Mouse (Mus musculus): ENCODE results near the gene Gk5. TPM values are rescaled to one million over a fixed set of nuclear protein-coding genes. Genes with fewer than 3 reads are reported as not detected.
A peak's percentile ranks its signal among the peaks of the same experiment; 100 is the strongest.
"Not testable (repeated sequence)": the region's sequence is repeated elsewhere in the genome, so short reads cannot be mapped to it uniquely, and the experiment has no call there.

Gk5 gene
- polyA plus RNA-seq, 1 experiment from 2014 or later: 2.8 TPM

DNA sequence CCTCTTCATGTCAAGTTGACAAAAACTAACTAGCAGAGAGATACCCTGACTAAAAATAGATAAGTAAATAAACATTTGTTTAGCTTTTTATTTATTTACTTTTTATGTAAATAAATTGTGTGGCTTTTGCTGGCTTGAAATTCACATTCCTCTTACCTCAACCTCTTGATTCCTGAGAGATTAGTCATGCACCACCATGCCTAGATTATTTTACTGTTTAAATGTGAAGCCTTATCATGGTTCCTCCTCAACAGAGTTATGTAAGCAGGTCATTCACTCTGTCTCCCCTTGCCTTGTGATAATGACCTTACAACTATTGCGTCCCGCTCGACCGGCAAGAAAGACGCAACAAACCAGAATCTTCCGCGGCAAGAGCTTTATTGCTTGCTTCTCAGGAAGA, 44.3 kb downstream of the Gk5 start:
- Histone ChIP-seq H3K27ac (ENCODE audit: low read length) (no peak overlapping the region), H3K4me3 (replicated peaks; ENCODE audit: low read length) (no peak overlapping the region), H3K9me3 (ENCODE audit: control insufficient read depth, low read length) (no peaks in the 10 kb centered on the region), H3K4me2 (ENCODE audit: low read length) (no peak overlapping the region), H3K4me1 (replicated peaks; ENCODE audit: control insufficient read depth, insufficient read depth, low read length) (no peaks in the 10 kb centered on the region), H3K36me3 (ENCODE audit: control insufficient read depth, insufficient read depth) (no peaks in the 10 kb centered on the region), H3K27me3 (replicated peaks; ENCODE audit: control insufficient read depth, insufficient read depth, low read length) (no peaks in the 10 kb centered on the region), H3K9ac (replicated peaks; ENCODE audit: low read depth, low read length) (no peak overlapping the region)
- WGBS: 96% methylated on average over 7 of the region's 7 CpGs
- ATAC-seq: no peak

DNA sequence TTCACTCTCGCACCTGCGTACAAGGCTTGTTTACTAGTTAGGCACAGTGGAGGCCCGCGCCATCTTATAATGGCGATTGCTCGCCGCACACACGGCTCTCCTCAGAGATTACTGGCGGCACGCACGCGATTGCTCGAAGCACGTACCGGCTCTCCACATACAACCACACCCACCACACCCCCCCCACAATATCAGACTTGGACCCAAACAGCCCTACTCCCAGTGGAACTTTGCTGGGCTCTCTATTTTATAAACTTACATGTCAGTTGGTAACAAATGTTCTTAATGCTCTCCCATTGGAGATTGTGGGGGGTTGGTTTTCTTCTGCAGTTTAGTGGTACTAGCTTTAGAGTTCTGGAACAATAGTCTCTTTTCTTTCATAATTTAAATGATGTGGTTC, 44.8 kb downstream of the Gk5 start:
- H3K9ac ChIP-seq (replicated peaks; ENCODE audit: low read depth, low read length); H3K4me3 ChIP-seq (replicated peaks; ENCODE audit: low read length); H3K4me1 ChIP-seq (replicated peaks; ENCODE audit: control insufficient read depth, insufficient read depth, low read length); ATAC-seq; H3K27me3 ChIP-seq (replicated peaks; ENCODE audit: control insufficient read depth, insufficient read depth, low read length); H3K36me3 ChIP-seq (ENCODE audit: control insufficient read depth, insufficient read depth); H3K27ac ChIP-seq (ENCODE audit: low read length); H3K9me3 ChIP-seq (ENCODE audit: control insufficient read depth, low read length); H3K4me2 ChIP-seq (ENCODE audit: low read length): not testable (repeated sequence)
- 95% methylated on average over 14 of the region's 15 CpGs for WGBS

DNA sequence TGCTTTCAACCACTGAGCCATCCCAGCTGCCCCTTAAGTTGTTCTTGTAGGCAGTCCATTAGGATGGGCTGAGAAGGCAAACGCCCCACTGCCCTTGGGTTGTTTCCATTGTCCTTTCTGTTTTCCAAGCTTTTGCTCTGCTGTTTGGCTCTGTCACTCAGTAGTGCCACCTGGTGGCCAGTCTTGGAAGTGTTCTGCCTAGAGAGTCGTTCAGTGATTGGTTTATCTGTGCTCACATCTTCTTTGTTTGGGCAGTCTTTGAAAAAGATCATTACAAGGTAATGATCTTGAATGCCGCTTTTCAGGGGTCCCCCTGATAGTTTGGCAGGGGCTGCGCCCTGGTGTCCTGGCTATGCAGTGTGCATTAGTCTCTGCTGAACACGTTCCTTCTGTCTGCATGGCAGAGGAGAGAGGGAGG, 48.0 kb downstream of the Gk5 start:
- H3K9ac ChIP-seq (replicated peaks; ENCODE audit: low read depth, low read length): no peak overlapping the region
- no peak overlapping the region for H3K4me3 ChIP-seq (replicated peaks; ENCODE audit: low read length)
- ATAC-seq: no peak

DNA sequence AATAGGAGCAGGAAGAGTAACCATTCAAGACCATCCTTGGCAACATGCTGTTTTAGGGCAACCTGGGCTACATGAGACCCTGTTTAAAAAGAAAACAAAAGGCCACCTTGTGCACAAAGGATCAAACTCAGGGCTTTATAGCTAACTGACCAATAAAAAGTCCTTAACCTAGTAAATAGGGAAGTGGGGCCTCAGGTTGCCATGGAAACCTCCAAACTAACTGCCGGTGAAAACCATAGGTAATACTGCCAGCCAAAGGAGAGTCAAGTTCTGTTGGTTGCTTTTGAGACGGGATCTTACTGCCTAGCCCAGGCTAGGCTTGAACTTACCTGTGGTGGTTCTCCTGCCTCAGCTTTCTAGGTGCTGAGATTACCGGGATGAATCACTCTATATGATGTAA, 51.4 kb downstream of the Gk5 start:
- no peak overlapping the region for H3K9ac ChIP-seq (replicated peaks; ENCODE audit: low read depth, low read length)
- H3K4me2 ChIP-seq (ENCODE audit: low read length): no peak overlapping the region
- WGBS: 57% methylated on average over 3 of the region's 3 CpGs
- H3K4me1 ChIP-seq (replicated peaks; ENCODE audit: control insufficient read depth, insufficient read depth, low read length): no peaks in the 10 kb centered on the region
- H3K9me3 ChIP-seq (ENCODE audit: control insufficient read depth, low read length): no peaks in the 10 kb centered on the region
- no peaks in the 10 kb centered on the region for H3K36me3 ChIP-seq (ENCODE audit: control insufficient read depth, insufficient read depth)
- H3K4me3 ChIP-seq (replicated peaks; ENCODE audit: low read length): no peak overlapping the region
- H3K27ac ChIP-seq (ENCODE audit: low read length): no peak overlapping the region
- H3K27me3 ChIP-seq (replicated peaks; ENCODE audit: control insufficient read depth, insufficient read depth, low read length): no peaks in the 10 kb centered on the region
- ATAC-seq: no peak

More for the DNA sequence above, 48.0 kb downstream of the Gk5 start:
- Histone ChIP-seq H3K27ac (ENCODE audit: low read length) (no peak overlapping the region), H3K4me1 (replicated peaks; ENCODE audit: control insufficient read depth, insufficient read depth, low read length) (no peaks in the 10 kb centered on the region), H3K27me3 (replicated peaks; ENCODE audit: control insufficient read depth, insufficient read depth, low read length) (no peaks in the 10 kb centered on the region), H3K4me2 (ENCODE audit: low read length) (no peak overlapping the region), H3K9me3 (ENCODE audit: control insufficient read depth, low read length) (no peaks in the 10 kb centered on the region), H3K36me3 (ENCODE audit: control insufficient read depth, insufficient read depth) (no peaks in the 10 kb centered on the region)
- WGBS: 3% methylated on average over 5 of the region's 5 CpGs

DNA sequence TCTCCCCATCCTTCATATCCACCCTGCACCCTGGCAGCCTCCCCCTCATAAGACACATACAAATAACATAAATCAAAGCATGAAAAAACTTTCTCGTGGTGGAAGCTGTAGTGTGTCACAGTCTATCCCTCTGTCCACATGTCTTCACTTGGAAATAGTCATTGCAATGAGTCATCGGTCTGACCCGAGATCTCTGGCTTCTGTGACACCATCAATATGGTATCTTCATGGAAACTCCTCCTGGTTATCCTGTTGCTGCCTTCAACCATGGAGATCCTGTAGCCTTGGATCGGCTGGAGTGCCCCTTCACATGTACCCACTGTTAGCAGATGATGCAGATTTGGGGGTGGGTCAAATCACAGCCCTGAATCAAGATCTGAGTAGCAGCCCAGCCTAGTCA, 65.7 kb downstream of the Gk5 start:
- Histone ChIP-seq H3K36me3 (ENCODE audit: control insufficient read depth, insufficient read depth) (no peaks in the 10 kb centered on the region), H3K4me3 (replicated peaks; ENCODE audit: low read length) (no peak overlapping the region), H3K4me1 (replicated peaks; ENCODE audit: control insufficient read depth, insufficient read depth, low read length) (no peaks in the 10 kb centered on the region), H3K4me2 (ENCODE audit: low read length) (no peak overlapping the region), H3K27ac (ENCODE audit: low read length) (no peak overlapping the region), H3K9me3 (ENCODE audit: control insufficient read depth, low read length) (no peaks in the 10 kb centered on the region), H3K27me3 (replicated peaks; ENCODE audit: control insufficient read depth, insufficient read depth, low read length) (no peaks in the 10 kb centered on the region), H3K9ac (replicated peaks; ENCODE audit: low read depth, low read length) (no peak overlapping the region)
- no peak for ATAC-seq
- WGBS: 87% methylated on average over 4 of the region's 4 CpGs

DNA sequence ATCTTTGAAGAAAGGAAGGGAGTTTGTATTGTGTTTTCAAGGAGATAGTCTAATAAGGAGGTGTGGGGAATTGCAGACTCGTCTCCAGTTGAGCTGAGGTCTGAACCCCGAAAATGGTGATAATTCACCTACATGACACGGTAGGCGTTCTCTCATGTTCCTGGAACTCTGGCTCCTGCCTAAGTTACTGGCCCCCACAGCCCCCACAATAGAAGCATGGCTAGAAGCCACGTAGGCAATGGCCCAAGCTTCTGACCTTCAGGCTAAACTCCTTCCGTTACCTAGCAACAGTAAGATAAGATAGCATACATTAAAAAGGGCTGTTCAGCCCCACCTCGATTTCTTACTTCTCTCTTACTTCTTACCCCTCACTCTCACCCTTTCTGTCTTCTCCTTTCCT, 67.5 kb downstream of the Gk5 start:
- Histone ChIP-seq H3K9me3 (ENCODE audit: control insufficient read depth, low read length) (no peaks in the 10 kb centered on the region), H3K4me3 (replicated peaks; ENCODE audit: low read length) (no peak overlapping the region), H3K36me3 (ENCODE audit: control insufficient read depth, insufficient read depth) (no peaks in the 10 kb centered on the region), H3K27me3 (replicated peaks; ENCODE audit: control insufficient read depth, insufficient read depth, low read length) (no peaks in the 10 kb centered on the region), H3K4me2 (ENCODE audit: low read length) (no peak overlapping the region), H3K27ac (ENCODE audit: low read length) (no peak overlapping the region), H3K4me1 (replicated peaks; ENCODE audit: control insufficient read depth, insufficient read depth, low read length) (no peaks in the 10 kb centered on the region), H3K9ac (replicated peaks; ENCODE audit: low read depth, low read length) (no peak overlapping the region)
- WGBS: 80% methylated on average over 7 of the region's 7 CpGs
- ATAC-seq: no peak

DNA sequence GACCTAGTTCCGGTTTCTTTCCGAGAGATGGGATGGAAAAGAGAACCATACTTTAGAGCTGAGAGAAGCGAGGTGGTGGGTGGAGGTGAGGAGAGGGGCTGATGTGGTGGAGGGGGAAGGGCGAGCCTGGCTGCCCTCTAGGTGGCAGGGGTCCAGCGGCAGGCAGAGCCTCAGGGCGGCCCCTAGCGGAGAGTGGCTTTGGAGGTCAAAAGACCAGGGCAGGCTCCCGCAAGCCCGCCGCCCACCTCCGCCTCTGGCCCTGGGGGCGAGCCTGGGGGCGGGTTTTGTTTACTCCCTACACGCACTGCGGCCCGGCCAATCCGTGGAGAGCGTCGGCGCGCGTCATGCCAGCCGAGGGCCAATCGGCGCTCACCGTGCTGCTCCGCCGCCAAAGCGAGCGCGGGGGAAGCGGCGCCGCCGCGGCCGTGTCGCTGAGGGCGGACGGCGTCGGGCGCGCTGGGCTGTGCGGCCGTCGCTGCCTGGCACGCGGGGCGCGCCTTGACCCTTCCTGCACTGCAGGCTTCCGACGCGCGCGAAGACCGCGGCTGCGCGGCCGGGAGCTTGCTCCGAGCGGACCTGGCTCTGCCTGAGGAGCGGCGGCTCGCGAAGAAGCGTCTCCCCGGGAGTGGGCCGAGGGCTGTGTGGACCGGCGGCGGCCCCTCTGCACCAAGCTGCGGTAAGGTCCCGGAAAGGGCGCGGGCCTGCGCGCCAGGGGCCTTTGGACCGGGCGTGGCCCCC, 76.9 kb downstream of the Gk5 start, which contains the start of gene Tfdp2:
TSS of gene Tfdp2 (plus strand) at position 391 of the 738 bp plus-strand sequence.
- Histone ChIP-seq H3K27ac (ENCODE audit: low read length) (peak within 1 kb of the TSS; percentile 45), H3K9me3 (ENCODE audit: control insufficient read depth, low read length) (no peaks in the 10 kb centered on the region), H3K4me1 (replicated peaks; ENCODE audit: control insufficient read depth, insufficient read depth, low read length) (peaks cover 13% of the 10 kb centered on the region), H3K27me3 (replicated peaks; ENCODE audit: control insufficient read depth, insufficient read depth, low read length) (no peaks in the 10 kb centered on the region), H3K4me3 (replicated peaks; ENCODE audit: low read length) (peak within 1 kb of the TSS; percentile 93), H3K9ac (replicated peaks; ENCODE audit: low read depth, low read length) (peak within 1 kb of the TSS; percentile 79), H3K4me2 (ENCODE audit: low read length) (peak within 1 kb of the TSS; percentile 97), H3K36me3 (ENCODE audit: control insufficient read depth, insufficient read depth) (no peaks in the 10 kb centered on the region)
- ATAC-seq: peak; percentile 100
- under 1% methylated on average over 59 of the region's 81 CpGs for WGBS

DNA sequence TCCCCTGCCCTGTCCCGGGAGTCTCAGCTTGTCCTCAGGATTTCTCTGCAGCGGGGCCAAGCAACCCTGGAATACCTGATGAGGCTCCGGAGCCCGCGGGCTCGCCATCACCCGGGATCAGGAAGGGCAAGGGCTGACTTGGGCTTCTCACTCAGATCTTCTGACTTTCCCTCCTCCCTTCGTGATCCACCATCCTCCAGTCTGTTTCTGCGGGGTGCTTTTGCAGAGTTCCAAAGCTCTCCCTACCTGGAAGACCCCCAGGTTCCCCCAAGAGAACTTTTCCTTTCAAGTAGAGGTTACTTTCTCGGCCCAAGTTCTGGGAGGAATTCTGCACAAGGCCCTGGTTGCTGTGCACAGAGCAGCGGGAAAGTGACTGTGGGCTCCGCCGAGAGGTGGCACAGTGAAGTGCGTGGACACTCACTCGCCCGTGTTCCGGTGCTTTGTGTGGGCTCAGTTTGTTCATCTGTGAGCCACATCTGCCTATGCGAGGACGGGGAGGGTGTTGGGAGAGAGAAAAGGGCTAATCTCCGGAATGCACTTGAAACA, 77.5 kb downstream of the Gk5 start:
- no peak for ATAC-seq
- peak overlapping the region; percentile 79 for H3K9ac ChIP-seq (replicated peaks; ENCODE audit: low read depth, low read length)
- peaks cover 13% of the 10 kb centered on the region for H3K4me1 ChIP-seq (replicated peaks; ENCODE audit: control insufficient read depth, insufficient read depth, low read length)
- peak overlapping the region; percentile 97 for H3K4me2 ChIP-seq (ENCODE audit: low read length)
- no peaks in the 10 kb centered on the region for H3K27me3 ChIP-seq (replicated peaks; ENCODE audit: control insufficient read depth, insufficient read depth, low read length)
- peak overlapping the region; percentile 93 for H3K4me3 ChIP-seq (replicated peaks; ENCODE audit: low read length)
- H3K27ac ChIP-seq (ENCODE audit: low read length): peak overlapping the region; percentile 45
- no peaks in the 10 kb centered on the region for H3K36me3 ChIP-seq (ENCODE audit: control insufficient read depth, insufficient read depth)
- H3K9me3 ChIP-seq (ENCODE audit: control insufficient read depth, low read length): no peaks in the 10 kb centered on the region
- under 1% methylated on average over 20 of the region's 20 CpGs for WGBS

DNA sequence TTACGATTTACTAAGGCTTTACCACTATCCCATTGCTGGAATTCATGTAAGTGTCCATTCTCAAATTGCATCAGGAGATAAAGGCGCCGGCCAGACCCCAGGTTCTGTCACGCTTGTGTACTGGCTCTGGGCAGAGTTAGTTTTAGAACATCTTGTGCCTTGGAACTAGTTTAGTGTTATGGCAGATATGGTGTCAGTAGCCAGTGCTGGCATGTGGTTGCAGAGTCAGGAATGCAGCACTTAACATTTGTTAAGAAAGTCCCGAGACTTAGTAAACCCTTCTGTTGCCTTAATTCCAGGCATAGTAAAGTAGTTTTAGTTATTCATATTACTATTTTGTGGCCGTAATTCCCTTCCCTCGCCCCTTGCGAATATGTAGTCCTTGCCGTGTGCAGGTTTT, 78.6 kb downstream of the Gk5 start:
- H3K27me3 ChIP-seq (replicated peaks; ENCODE audit: control insufficient read depth, insufficient read depth, low read length): no peaks in the 10 kb centered on the region
- no peak overlapping the region for H3K27ac ChIP-seq (ENCODE audit: low read length)
- no peaks in the 10 kb centered on the region for H3K9me3 ChIP-seq (ENCODE audit: control insufficient read depth, low read length)
- 78% methylated on average over 9 of the region's 9 CpGs for WGBS
- peaks cover 13% of the 10 kb centered on the region for H3K4me1 ChIP-seq (replicated peaks; ENCODE audit: control insufficient read depth, insufficient read depth, low read length)
- ATAC-seq: no peak
- no peak overlapping the region for H3K4me3 ChIP-seq (replicated peaks; ENCODE audit: low read length)
- peak overlapping the region; percentile 97; the same call in 1 of the 2 replicates for H3K4me2 ChIP-seq (ENCODE audit: low read length)
- no peaks in the 10 kb centered on the region for H3K36me3 ChIP-seq (ENCODE audit: control insufficient read depth, insufficient read depth)
- H3K9ac ChIP-seq (replicated peaks; ENCODE audit: low read depth, low read length): no peak overlapping the region

Measured in forebrain, embryonic 16.5 days (tissue).